Mouse (Mus musculus): Measurements from ENCODE around the gene Gnai2. TPM values are rescaled to one million over a fixed set of nuclear protein-coding genes. Genes with fewer than 3 reads are reported as not detected.

Gene Gnai2
- polyA plus RNA-seq, 1 experiment, result 366 TPM

- H3K4me1 ChIP-seq (ENCODE audit: control insufficient read depth, insufficient read depth, low read length), result no peaks in the 10 kb centered on the region
- WGBS, result 84% methylated on average over 10 of the region's 10 CpGs
Measured at GRCm38 (mm10) chr9:107659551-107659950, 24.4 kb upstream of the Gnai2 start.

GRCm38 (mm10) chr9:107658096-107658495 is 22.9 kb upstream of the Gnai2 start:
- Histone ChIP-seq H3K4me1 (ENCODE audit: control insufficient read depth, insufficient read depth, low read length) (no peaks in the 10 kb centered on the region), H3K36me3 (ENCODE audit: control insufficient read depth, insufficient read depth, low read length) (no peaks in the 10 kb centered on the region), H3K4me3 (ENCODE audit: insufficient read depth, low read depth, low read length) (no peak overlapping the region), H3K27ac (ENCODE audit: insufficient read depth, low read depth, low read length) (no peak overlapping the region), H3K27me3 (replicated peaks; ENCODE audit: control insufficient read depth, insufficient read depth, low read length) (no peaks in the 10 kb centered on the region)
- TF ChIP-seq CTCF (conservative IDR thresholded peaks at IDR 0.05; ENCODE audit: insufficient read depth, insufficient read length, low read depth, low read length) (no peak), POLR2A (IDR thresholded peaks at IDR 0.05; ENCODE audit: low read depth, low read length) (no peak)
- WGBS, result 87% methylated on average over 6 of the region's 6 CpGs
- no peak for DNase-seq

More at GRCm38 (mm10) chr9:107659551-107659950, 24.4 kb upstream of the Gnai2 start:
- H3K27ac ChIP-seq (ENCODE audit: insufficient read depth, low read depth, low read length), result no peak overlapping the region
- no peaks in the 10 kb centered on the region for H3K36me3 ChIP-seq (ENCODE audit: control insufficient read depth, insufficient read depth, low read length)
- no peak for DNase-seq
- H3K4me3 ChIP-seq (ENCODE audit: insufficient read depth, low read depth, low read length), result no peak overlapping the region
- TF ChIP-seq CTCF (conservative IDR thresholded peaks at IDR 0.05; ENCODE audit: insufficient read depth, insufficient read length, low read depth, low read length), result no peak
- TF ChIP-seq POLR2A (IDR thresholded peaks at IDR 0.05; ENCODE audit: low read depth, low read length), result no peak
- H3K27me3 ChIP-seq (replicated peaks; ENCODE audit: control insufficient read depth, insufficient read depth, low read length), result no peaks in the 10 kb centered on the region

GRCm38 (mm10) chr9:107657144-107657543 is 22.0 kb upstream of the Gnai2 start:
- 83% methylated on average over 5 of the region's 5 CpGs for WGBS

GRCm38 (mm10) chr9:107654585-107654984 is 19.4 kb upstream of the Gnai2 start:
- Histone ChIP-seq H3K27ac (ENCODE audit: insufficient read depth, low read depth, low read length) (no peak overlapping the region), H3K36me3 (ENCODE audit: control insufficient read depth, insufficient read depth, low read length) (no peaks in the 10 kb centered on the region), H3K27me3 (replicated peaks; ENCODE audit: control insufficient read depth, insufficient read depth, low read length) (no peaks in the 10 kb centered on the region), H3K4me1 (ENCODE audit: control insufficient read depth, insufficient read depth, low read length) (no peaks in the 10 kb centered on the region), H3K4me3 (ENCODE audit: insufficient read depth, low read depth, low read length) (no peak overlapping the region)
- TF ChIP-seq CTCF (conservative IDR thresholded peaks at IDR 0.05; ENCODE audit: insufficient read depth, insufficient read length, low read depth, low read length), result no peak
- no peak for TF ChIP-seq POLR2A (IDR thresholded peaks at IDR 0.05; ENCODE audit: low read depth, low read length)
- 88% methylated on average over 4 of the region's 4 CpGs for WGBS
- no peak for DNase-seq

More at GRCm38 (mm10) chr9:107657144-107657543, 22.0 kb upstream of the Gnai2 start:
- TF ChIP-seq CTCF (conservative IDR thresholded peaks at IDR 0.05; ENCODE audit: insufficient read depth, insufficient read length, low read depth, low read length) (no peak), POLR2A (IDR thresholded peaks at IDR 0.05; ENCODE audit: low read depth, low read length) (no peak)
- no peaks in the 10 kb centered on the region for H3K27me3 ChIP-seq (replicated peaks; ENCODE audit: control insufficient read depth, insufficient read depth, low read length)
- no peak overlapping the region for H3K4me3 ChIP-seq (ENCODE audit: insufficient read depth, low read depth, low read length)
- DNase-seq, result no peak
- no peaks in the 10 kb centered on the region for H3K4me1 ChIP-seq (ENCODE audit: control insufficient read depth, insufficient read depth, low read length)
- H3K27ac ChIP-seq (ENCODE audit: insufficient read depth, low read depth, low read length), result no peak overlapping the region
- no peaks in the 10 kb centered on the region for H3K36me3 ChIP-seq (ENCODE audit: control insufficient read depth, insufficient read depth, low read length)

- DNase-seq, result no peak
- H3K27ac ChIP-seq (ENCODE audit: insufficient read depth, low read depth, low read length), result no peak overlapping the region
- H3K4me1 ChIP-seq (ENCODE audit: control insufficient read depth, insufficient read depth, low read length), result no peaks in the 10 kb centered on the region
- no peaks in the 10 kb centered on the region for H3K27me3 ChIP-seq (replicated peaks; ENCODE audit: control insufficient read depth, insufficient read depth, low read length)
- no peaks in the 10 kb centered on the region for H3K36me3 ChIP-seq (ENCODE audit: control insufficient read depth, insufficient read depth, low read length)
- TF ChIP-seq CTCF (conservative IDR thresholded peaks at IDR 0.05; ENCODE audit: insufficient read depth, insufficient read length, low read depth, low read length), result no peak
- no peak for TF ChIP-seq POLR2A (IDR thresholded peaks at IDR 0.05; ENCODE audit: low read depth, low read length)
- no peak overlapping the region for H3K4me3 ChIP-seq (ENCODE audit: insufficient read depth, low read depth, low read length)
- WGBS, result 73% methylated on average over 2 of the region's 2 CpGs
Measured at GRCm38 (mm10) chr9:107653474-107653873, 18.3 kb upstream of the Gnai2 start.

- Histone ChIP-seq H3K36me3 (ENCODE audit: control insufficient read depth, insufficient read depth, low read length) (no peaks in the 10 kb centered on the region), H3K4me1 (ENCODE audit: control insufficient read depth, insufficient read depth, low read length) (no peaks in the 10 kb centered on the region), H3K4me3 (ENCODE audit: insufficient read depth, low read depth, low read length) (no peak overlapping the region), H3K27me3 (replicated peaks; ENCODE audit: control insufficient read depth, insufficient read depth, low read length) (no peaks in the 10 kb centered on the region), H3K27ac (ENCODE audit: insufficient read depth, low read depth, low read length) (no peak overlapping the region)
- no peak for TF ChIP-seq POLR2A (IDR thresholded peaks at IDR 0.05; ENCODE audit: low read depth, low read length)
- TF ChIP-seq CTCF (conservative IDR thresholded peaks at IDR 0.05; ENCODE audit: insufficient read depth, insufficient read length, low read depth, low read length), result no peak
- 46% methylated on average over 12 of the region's 12 CpGs for WGBS
- no peak for DNase-seq
Measured at GRCm38 (mm10) chr9:107650708-107651481, 15.7 kb upstream of the Gnai2 start.

GRCm38 (mm10) chr9:107650225-107650624 is 15.1 kb upstream of the Gnai2 start:
- no peak for DNase-seq
- Histone ChIP-seq H3K27ac (ENCODE audit: insufficient read depth, low read depth, low read length) (no peak overlapping the region), H3K27me3 (replicated peaks; ENCODE audit: control insufficient read depth, insufficient read depth, low read length) (no peaks in the 10 kb centered on the region)

More at GRCm38 (mm10) chr9:107650225-107650624, 15.1 kb upstream of the Gnai2 start:
- no peak overlapping the region for H3K4me3 ChIP-seq (ENCODE audit: insufficient read depth, low read depth, low read length)
- TF ChIP-seq POLR2A (IDR thresholded peaks at IDR 0.05; ENCODE audit: low read depth, low read length), result no peak
- TF ChIP-seq CTCF (conservative IDR thresholded peaks at IDR 0.05; ENCODE audit: insufficient read depth, insufficient read length, low read depth, low read length), result no peak
- WGBS, result 59% methylated on average over 7 of the region's 7 CpGs
- no peaks in the 10 kb centered on the region for H3K36me3 ChIP-seq (ENCODE audit: control insufficient read depth, insufficient read depth, low read length)
- H3K4me1 ChIP-seq (ENCODE audit: control insufficient read depth, insufficient read depth, low read length), result peaks cover 3% of the 10 kb centered on the region; the same call in 1 of the 2 replicates
